Mouse (Mus musculus) gastrocnemius, postnatal 36 days (tissue): Measurements from ENCODE around the gene Satb2. TPM values are rescaled to one million over a fixed set of nuclear protein-coding genes. Genes with fewer than 3 reads are reported as not detected.
A peak's percentile ranks its signal among the peaks of the same experiment; 100 is the strongest.

Experiments used
- DNase-seq, 2 experiments: peaks; one replicate each; pipeline ENCODE4 v3.0.0; 2022
- intact Hi-C: fragments of 180-260 bp; cut with DNase I; formaldehyde crosslinking; loops from one replicate; pipeline ENCODE4 v1.15.1; 2025
- total RNA-seq, 2 experiments: library from RNA; stranded (reverse); gene quantifications; 2 replicates each; pipeline ENCODE4 v1.2.3; 2021

The Satb2 gene
- total RNA-seq, 2 experiments from 2014 or later = 0.26 to 0.62 TPM

DNA sequence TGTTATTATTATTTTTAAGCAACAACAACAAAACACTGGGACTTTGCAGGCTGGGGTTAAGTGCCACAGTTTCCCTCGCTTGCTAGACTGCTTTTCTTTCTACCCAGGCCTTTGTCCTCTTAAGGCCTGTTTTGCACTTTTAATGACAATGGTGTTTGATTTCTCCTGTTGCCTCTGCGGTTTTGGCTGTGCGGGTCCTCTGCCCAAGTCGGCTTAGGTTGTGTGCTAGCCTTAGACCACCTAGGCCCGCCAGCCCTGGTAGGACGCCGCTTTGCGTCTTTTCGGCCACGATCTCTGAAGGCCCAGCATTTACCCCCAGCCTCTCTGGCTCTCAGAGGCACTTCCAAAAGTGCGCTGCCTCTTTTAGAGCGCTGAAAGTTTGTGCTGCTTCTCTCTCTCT, 2.9 kb downstream of the Satb2 start:
- intact Hi-C loops = no loop called here
- DNase-seq = no peak

DNA sequence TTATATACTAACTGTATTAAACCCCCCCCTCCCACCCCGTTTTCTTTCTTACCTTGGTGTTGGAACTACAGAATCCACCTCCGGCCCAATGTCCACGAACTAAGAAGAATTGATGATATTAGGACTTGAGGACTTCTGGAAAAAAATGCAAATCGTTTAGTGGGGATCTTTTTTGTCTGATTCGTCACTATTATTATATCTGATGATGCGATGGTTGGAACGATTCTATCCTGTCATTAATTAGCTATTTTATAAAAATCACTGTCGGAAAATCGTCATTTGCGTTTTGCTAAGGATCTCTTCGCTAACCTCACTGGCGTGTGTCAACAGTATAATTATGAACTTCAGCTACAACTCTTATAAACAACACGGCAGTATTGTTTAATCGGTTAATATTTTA, 4.3 kb downstream of the Satb2 start:
- intact Hi-C loops = no loop called here
- DNase-seq = no peak

- intact Hi-C loops = no loop called here
- DNase-seq = no peak
Observed at GRCm38 (mm10) chr1:56973593-56973950, 4.9 kb downstream of the Satb2 start.

- peak; percentile 94 to 97 for DNase-seq
- intact Hi-C loops = no loop called here
Observed at GRCm38 (mm10) chr1:56972950-56973592, 5.4 kb downstream of the Satb2 start.

- intact Hi-C loops = no loop called here
- peak; percentile 34 to 39 for DNase-seq
Observed at GRCm38 (mm10) chr1:56972251-56972949, 6.0 kb downstream of the Satb2 start.

- no peak for DNase-seq
- intact Hi-C loops = no loop called here
Observed at GRCm38 (mm10) chr1:56971942-56972250, 6.6 kb downstream of the Satb2 start.

DNA sequence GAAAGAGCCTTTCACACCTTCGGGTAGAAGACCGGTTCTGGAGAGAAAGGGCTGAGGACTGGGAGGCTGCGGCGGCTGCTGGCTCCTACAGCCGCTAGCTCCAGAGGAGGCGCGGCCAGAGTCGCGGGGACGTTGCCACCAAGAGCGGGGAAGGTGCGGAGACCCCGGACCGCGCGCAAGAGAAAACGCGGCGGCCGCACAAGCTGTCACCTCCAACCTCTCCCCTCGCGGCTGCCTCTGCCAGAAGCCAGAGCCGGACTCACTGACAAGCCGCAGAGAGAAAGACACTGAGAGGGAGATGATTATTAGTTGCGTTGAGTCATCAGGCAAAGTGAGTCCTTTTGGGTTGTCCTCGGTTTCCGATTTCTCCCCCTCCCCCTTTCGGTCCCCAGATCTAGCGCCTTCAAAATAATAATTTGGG, 7.0 kb downstream of the Satb2 start:
- DNase-seq = no peak
- intact Hi-C loops = no loop called here

DNA sequence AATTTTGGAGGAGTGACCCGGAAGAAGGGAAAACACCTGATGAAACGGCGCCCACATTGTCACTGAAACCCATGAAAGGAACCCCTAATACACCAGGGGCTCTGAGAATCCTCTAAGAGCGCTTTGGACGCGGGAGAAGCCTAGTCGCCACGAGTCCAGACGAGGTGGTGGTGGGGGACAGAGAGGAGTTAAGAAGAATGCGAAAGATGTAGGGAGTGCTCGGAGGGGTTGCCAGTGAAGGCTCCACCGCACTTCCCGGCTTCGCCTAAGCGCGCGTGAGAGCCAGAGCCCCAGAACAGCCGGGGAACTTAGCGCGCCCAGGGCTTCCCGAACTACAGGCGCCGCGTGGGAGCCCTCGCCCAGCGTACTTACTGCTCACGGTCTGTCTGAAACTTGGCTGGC, 7.7 kb downstream of the Satb2 start:
- intact Hi-C loops = no loop called here
- no peak for DNase-seq

GRCm38 (mm10) chr1:56969364-56970360, 8.8 kb downstream of the Satb2 start:
- DNase-seq = no peak
- intact Hi-C loops = no loop called here

DNA sequence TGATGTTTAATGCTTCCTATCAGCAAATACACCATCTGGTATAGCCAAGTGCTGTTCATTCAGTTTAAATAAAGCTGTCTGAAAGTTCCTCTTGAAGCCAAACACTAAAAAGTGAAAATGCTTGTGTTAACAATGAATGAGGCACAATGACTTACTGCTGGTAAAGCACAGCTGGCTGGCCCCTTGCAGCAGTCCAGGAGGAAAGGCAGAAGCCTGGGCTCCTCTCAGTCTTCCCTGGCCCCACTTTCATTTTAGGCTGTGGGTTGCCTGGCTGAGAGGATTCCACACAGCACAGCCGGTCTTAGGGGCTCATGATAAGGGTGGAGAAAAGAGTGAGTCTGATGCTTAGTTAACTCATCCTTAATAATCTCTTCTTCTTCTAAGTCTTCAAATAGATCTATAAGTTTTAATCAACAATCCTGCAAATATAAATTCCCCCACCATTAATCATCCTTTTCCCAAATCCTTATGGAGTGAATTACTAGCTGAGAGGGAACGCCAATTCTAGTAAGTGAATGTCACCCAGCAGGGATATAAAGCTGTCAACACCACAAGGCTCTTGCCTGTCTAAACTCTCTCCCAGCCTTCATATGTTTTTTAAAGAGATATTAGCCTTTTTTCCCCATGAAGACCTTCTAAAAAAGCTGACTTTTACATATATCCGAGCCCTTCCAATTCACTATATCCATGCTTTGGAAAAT, 12.4 kb downstream of the Satb2 start:
- no peak for DNase-seq
- intact Hi-C loops = no loop called here

GRCm38 (mm10) chr1:56964493-56964892, 14.0 kb downstream of the Satb2 start:
- intact Hi-C loops = no loop called here

GRCm38 (mm10) chr1:56963291-56963690, 15.2 kb downstream of the Satb2 start:
- intact Hi-C loops = no loop called here
- no peak for DNase-seq

More at GRCm38 (mm10) chr1:56964493-56964892, 14.0 kb downstream of the Satb2 start:
- no peak for DNase-seq

- DNase-seq = no peak
- intact Hi-C loops = no loop called here
Observed at GRCm38 (mm10) chr1:56958996-56959395, 19.5 kb downstream of the Satb2 start.

- intact Hi-C loops = no loop called here
- DNase-seq = no peak
Observed at GRCm38 (mm10) chr1:56957942-56958341, 20.5 kb downstream of the Satb2 start.

- DNase-seq = no peak
- intact Hi-C loops = no loop called here
Observed at GRCm38 (mm10) chr1:56956811-56957210, 21.6 kb downstream of the Satb2 start.

- no peak for DNase-seq
- intact Hi-C loops = no loop called here
Observed at GRCm38 (mm10) chr1:56955739-56956085, 22.7 kb downstream of the Satb2 start.

DNA sequence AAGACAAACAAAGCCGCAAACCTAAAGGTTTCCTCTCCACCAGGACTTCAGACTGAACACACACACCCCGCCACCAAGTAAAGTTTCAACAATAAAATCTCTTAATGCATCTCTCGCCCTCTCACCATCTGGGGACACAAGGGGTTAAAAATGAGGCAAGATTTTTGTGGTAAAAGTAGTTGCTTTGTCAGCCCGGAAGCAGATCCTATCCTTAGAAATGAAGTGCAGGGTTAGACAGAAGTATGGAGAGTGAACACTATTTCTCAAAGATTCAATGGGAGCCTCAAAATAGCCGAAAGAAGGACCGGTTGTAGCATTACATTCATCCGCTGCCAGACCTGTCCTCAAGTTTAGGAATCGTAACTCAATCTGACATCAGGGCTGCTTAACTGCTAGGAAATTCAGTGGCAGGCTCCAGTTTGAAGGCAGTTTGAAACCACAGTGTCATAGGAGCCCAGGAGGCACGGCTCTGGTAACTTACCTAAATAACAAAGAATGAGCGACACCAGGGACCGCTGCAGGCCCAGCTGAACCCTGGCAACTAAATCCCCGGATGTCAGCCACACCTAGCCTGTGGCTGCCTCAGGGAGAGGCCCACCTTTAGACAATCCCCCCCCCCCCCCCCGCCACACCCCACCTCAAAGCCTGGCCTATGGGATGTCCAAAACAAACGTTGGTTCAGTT, 23.3 kb downstream of the Satb2 start:
- intact Hi-C loops = no loop called here

GRCm38 (mm10) chr1:56953538-56953937, 24.9 kb downstream of the Satb2 start:
- DNase-seq = no peak
- intact Hi-C loops = no loop called here

More for the DNA sequence above, 23.3 kb downstream of the Satb2 start:
- DNase-seq = no peak

DNA sequence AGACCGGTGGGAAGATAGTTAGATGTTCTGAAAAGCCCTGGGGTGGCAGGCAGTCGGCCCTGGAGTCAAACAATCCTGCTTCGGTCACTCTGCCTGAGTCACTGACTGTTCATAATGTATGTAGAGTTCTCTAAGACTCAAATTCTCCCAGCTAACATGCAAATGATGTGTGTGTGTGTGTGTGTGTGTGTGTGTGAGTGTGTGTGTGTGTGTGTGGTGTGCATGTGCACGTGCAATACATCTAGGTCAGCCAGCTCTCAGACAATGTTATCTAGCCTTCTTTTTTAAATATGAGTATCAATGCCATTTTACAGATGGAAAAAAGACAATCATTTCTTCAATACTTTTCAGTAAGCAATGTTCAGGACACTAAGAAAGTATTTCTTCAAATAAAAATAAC, 26.5 kb downstream of the Satb2 start:
- no peak for DNase-seq
- intact Hi-C loops = no loop called here

- no peak for DNase-seq
- intact Hi-C loops = no loop called here
Observed at GRCm38 (mm10) chr1:56951525-56951924, 26.9 kb downstream of the Satb2 start.
